Mouse (Mus musculus) cerebellum, adult 9-11 months (tissue): ENCODE results near the gene Mrap.

Source experiments
- DNase-seq: peaks from one replicate; pipeline ENCODE4 v3.0.0; 2022

Gene Mrap

DNA sequence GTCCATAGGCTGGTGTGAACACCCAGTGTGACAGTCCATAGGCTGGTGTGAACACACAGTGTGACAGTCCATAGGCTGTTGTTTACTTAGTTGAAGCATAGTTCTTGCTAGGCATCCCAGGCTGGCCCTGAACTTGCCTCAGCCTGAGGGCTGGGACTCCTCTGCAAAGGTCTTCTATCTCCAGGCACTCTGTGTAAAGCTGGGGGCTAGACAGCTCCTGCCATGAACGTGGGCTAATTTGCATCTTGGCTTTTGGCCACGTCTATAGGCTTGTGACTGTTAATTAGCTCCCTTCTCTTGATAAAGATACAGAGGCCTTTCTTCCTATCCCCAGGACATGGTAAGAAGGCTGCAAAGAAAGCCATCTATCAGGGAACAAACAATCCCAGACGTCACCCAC, 21.3 kb downstream of the Mrap start:
- DNase-seq = no peak

GRCm38 (mm10) chr16:90760515-90760914, 22.5 kb downstream of the Mrap start:
- no peak for DNase-seq

GRCm38 (mm10) chr16:90765195-90765877, 27.3 kb downstream of the Mrap start:
- DNase-seq = no peak

DNA sequence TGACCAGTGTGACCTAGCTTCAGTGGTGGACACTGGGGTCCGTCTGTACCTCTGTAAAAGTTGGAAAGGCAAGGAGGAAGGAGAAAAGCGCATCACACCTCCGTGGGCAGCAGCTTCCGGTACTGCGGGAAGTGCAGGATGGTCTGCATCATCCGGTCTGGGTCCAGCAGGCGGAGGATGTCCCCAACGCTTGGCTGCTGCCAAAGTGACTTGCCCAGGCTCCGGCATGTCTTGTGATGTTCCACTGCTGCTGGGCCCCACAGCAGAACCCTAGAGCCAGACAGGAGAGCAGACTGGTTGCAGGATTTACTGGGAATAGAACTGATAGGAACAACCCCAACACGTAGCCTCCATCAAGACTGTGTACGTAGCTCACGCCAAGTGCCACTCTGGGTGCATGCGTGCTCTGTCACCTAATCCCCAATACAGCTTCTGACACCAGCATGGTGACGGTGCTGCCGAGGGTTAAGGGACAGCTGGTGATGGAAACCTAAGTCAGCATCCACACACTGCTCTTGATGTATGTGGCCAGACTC, 29.0 kb downstream of the Mrap start:
- no peak for DNase-seq

DNA sequence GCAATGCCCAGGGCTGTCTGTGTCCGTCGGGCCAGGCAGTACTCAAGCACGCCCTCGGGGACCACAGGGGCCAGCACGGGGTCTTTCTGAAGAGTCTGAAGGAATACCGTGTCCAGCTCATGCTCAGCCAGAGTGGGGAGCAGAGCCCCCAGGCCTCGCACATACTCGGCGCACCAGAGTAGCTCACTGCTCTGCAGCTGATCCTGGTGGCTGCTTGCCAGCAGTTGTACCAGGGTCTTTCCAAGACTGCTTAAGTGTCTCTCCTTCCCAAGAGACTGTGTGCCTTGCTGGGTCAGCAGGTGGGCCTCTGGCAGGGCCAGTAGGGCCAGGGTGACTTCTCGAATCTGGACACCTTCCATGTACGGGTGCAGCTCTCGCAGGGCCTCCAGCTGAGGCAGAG, 36.2 kb downstream of the Mrap start:
- no peak for DNase-seq

DNA sequence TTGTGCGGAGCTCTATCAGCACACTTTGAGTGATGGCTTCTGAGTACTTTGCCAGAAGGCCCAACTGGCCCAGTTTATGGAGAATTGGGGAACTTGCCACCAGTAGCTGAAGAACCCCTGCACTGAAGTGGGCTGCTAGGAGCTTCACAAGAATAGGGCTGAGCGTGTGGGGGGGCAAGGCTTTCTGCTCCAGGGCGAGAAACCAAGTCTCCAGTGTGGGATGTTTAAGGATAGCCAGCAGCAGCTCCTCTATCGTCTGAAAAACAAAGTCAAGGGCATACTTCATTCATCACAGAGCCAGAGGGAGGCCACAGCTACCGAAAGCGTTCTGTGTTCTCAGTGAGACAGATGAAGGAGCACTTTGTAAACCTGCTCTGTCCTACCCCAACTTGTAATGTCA, 36.6 kb downstream of the Mrap start:
- no peak for DNase-seq

DNA sequence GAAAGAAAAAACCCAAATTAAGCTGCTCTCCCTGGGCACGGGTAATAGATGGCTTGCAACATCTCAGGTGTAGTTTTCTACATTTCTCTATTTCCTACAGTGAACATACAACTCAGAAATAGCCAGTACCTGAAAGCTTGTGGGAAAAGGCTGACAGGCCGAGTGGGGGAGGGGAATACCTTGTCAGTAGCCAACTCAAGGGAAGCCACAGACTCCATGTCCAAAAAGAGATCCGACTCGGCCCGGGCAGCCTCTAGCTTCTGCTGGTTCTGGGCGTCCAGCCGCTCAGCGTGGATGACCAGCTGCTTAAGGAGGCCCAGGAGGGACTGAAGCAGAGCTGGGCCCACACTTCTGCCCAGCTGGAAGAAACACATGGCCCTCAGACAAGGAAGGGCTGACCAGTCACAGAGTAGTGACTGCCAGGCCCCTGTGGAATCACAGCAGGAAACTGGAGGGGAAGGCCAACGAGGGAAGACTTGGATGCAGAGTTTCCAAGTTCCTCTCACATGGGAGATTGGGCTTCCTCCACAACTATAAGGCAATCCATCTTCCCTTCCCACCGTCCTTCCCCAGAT, 38.0 kb downstream of the Mrap start:
- no peak for DNase-seq

DNA sequence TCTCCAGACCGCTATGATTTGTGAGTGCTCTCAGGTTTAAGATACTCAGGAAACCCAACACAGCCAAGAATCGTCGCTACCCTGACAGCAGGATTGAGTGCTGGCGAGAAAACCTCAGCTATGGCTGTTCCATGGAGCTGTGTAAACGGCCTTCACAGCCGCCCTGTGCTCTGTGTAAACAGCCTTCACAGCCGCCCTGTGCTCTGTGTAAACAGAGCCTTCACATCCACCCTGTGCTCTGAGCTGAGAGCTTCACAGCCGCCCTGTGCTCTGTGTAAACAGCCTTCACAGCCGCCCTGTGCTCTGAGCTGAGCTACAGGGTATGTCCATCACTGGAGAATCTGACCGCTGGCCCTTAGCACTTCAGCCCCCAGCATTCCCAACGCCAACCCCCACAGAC, 41.8 kb downstream of the Mrap start:
- no peak for DNase-seq

DNA sequence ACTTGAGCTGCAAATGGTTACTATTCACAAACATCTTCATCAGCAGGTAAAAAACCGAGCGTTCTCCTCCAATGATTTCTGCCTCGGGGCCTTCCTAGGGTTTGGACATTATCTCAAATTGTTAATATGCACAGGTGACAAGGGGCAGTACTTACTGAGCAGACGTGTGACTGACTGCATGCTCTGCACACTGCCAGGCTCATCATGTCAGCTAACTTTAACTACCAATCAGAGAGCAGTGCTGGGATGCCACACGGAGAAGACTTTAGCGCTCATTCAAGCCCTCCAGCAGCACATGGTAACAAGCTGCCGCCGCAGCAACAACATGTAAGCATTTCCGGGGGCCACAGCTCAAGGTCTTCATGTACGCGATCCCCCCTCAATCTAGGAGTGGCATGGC, 45.3 kb downstream of the Mrap start:
- DNase-seq = no peak

GRCm38 (mm10) chr16:90785257-90785656, 47.2 kb downstream of the Mrap start:
- no peak for DNase-seq

DNA sequence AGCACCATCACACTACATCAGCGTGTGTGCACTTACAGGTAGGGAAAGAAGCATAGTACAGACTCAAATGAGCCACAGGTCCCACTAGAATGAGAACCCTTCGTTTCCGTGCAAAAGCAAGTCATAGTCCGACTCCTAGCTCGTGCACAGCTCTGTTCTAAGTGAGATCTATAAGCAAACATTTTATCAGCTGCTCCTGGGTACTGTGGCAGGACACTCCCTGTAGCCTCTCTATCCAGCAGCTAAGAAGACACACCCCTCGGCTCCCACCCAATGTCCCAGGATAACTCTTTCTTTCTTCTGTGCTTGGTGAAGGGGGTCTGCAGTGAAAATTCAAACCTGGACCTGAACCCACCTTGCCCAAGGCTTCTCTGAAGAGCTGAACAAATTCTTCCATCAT, 50.6 kb downstream of the Mrap start:
- DNase-seq = no peak

- DNase-seq = no peak
Measured at GRCm38 (mm10) chr16:90790946-90791345, 52.9 kb downstream of the Mrap start.

DNA sequence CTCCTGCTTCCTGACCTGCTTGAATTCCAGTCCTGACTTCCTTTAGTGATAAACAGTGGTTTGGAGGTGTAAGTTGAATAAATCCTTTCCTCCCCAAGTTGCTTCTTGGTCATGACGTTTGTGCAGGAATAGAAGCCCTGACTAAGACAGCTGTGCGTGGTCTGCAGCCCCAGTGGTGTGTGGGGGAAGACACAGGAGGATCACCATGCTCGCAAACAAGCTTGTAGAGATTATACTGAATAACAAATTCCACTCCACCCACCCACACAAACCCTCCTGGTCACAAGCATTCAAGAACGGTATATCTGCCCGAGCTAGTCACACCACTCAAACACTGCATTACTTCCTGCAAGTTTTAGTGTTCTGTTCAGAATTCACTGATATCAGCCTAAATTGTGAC, 54.1 kb downstream of the Mrap start:
- no peak for DNase-seq

DNA sequence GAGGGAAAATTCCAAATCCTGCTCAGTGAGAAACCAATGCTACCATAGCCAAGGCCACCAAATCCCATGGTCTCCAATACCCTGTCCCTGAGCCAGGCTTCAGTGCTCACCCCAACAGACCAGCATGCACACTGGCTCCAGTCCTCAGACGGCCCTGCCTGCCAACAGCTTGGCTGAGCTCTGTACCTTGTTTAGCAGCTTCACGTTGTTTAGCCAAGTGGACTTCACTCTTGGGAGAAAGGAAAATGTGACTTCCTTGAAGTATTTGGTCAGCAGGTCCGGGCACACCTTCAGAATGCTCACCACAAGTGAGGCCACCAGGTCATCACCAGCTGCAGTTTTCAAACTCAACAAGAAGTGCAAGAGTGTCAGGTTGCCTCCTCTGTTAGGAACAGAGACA, 54.5 kb downstream of the Mrap start:
- no peak for DNase-seq

- no peak for DNase-seq
Measured at GRCm38 (mm10) chr16:90794708-90795107, 56.7 kb downstream of the Mrap start.

GRCm38 (mm10) chr16:90798446-90798845, 60.4 kb downstream of the Mrap start:
- no peak for DNase-seq

DNA sequence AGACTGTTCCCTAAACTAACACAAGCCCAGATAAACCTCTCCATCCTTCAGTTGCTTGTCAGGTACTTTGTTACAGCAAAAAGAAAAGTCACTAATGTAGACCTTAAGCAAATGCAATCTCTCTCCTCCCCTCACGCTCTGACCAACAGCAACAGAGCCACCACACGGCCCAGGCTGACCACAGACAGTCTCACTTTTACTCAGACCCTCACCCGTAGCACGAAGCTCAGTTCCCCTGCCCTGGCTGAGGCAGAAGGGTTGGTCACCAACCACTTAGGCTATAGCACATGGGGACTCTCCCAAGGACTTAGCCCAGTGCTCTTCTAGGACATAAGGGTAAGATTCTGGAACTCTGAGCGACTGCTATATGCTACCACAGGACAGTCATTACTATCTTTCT, 60.8 kb downstream of the Mrap start:
- no peak for DNase-seq
